Mouse (Mus musculus) hindbrain, embryonic 11.5 days (tissue): ENCODE measurements at regions not wholly inside any gene's neighbourhood (a gene's known extent, or its start where the extent isn't known, plus 50 kb on each side); places are given as distances from the start of the nearest gene placed in this dataset.
A peak's percentile ranks its signal among the peaks of the same experiment; 100 is the strongest.

Experiments
- ATAC-seq: fragments of 200-750 bp; cut with Nextera tagmentation; 2 replicates; pipeline ENCODE4 v1.8.0; 2017; ENCODE audit warnings: mild to moderate bottlenecking, moderate TSS enrichment, moderate library complexity; ENCODE audit not compliant: low FRiP score
- DNase-seq: peaks from one replicate; pipeline ENCODE4 v3.0.0-alpha.2; 2015; ENCODE audit warnings: low spot score
- H3K27ac ChIP-seq: fragments of 300-500 bp; sonication (generic); 2 replicates; pipeline ENCODE4 v1.5.1; 2014; ENCODE audit warnings: mild to moderate bottlenecking, low read depth, low read length
- H3K27me3 ChIP-seq: fragments of 300-500 bp; sonication (generic); 2 replicates; pipeline ENCODE4 v1.6.1; 2014; ENCODE audit warnings: mild to moderate bottlenecking, low read length, moderate library complexity, mixed read lengths; ENCODE audit not compliant: control insufficient read depth, insufficient read depth
- H3K36me3 ChIP-seq: fragments of 300-500 bp; sonication (generic); 2 replicates; pipeline ENCODE4 v1.6.1; 2014; ENCODE audit warnings: mild to moderate bottlenecking, low read length, moderate library complexity, mixed read lengths; ENCODE audit not compliant: control insufficient read depth, insufficient read depth
- H3K4me1 ChIP-seq: fragments of 300-500 bp; sonication (generic); replicated peaks from 2 replicates; pipeline ENCODE4 v1.6.1; 2014; ENCODE audit warnings: low read length, mixed read lengths; ENCODE audit not compliant: control insufficient read depth, insufficient read depth
- H3K4me2 ChIP-seq: fragments of 300-500 bp; sonication (generic); replicated peaks from 2 replicates; pipeline ENCODE4 v1.6.1; 2014; ENCODE audit warnings: mild to moderate bottlenecking, low read depth, low read length
- H3K4me3 ChIP-seq: fragments of 300-500 bp; sonication (generic); 2 replicates; pipeline ENCODE4 v1.5.1; 2014; ENCODE audit warnings: low read depth, low read length
- H3K9ac ChIP-seq: fragments of 300-500 bp; sonication (generic); 2 replicates; pipeline ENCODE4 v1.6.1; 2014; ENCODE audit warnings: low read depth, low read length
- H3K9me3 ChIP-seq: fragments of 300-500 bp; sonication (generic); 2 replicates; pipeline ENCODE4 v1.6.1; 2016; ENCODE audit warnings: low read length; ENCODE audit not compliant: control insufficient read depth
- WGBS: fragments of 180-500 bp; shearing (Covaris S2); extraction: QIAGEN DNeasy Blood & Tissue Kit; methylation state at CpG from one replicate; pipeline ENCODE4 v1.1.7; 2014; 5-methylcytosine and 5-hydroxymethylcytosine counted together

- Histone ChIP-seq H3K27me3 (no peaks in the 10 kb centered on the region), H3K4me1 (peaks cover 4% of the 10 kb centered on the region; the same call in 1 of the 2 replicates), H3K4me3 (no peak overlapping the region), H3K4me2 (no peak overlapping the region), H3K27ac (no peak overlapping the region), H3K9ac (no peak overlapping the region), H3K9me3 (no peaks in the 10 kb centered on the region), H3K36me3 (no peaks in the 10 kb centered on the region)
- ATAC-seq: no peak
- WGBS: 62% methylated on average over 13 of the region's 13 CpGs
- peak; percentile 23 for DNase-seq
Measured at GRCm38 (mm10) chr10:43718768-43719167, 140.7 kb downstream of the Cd24a start.

DNA sequence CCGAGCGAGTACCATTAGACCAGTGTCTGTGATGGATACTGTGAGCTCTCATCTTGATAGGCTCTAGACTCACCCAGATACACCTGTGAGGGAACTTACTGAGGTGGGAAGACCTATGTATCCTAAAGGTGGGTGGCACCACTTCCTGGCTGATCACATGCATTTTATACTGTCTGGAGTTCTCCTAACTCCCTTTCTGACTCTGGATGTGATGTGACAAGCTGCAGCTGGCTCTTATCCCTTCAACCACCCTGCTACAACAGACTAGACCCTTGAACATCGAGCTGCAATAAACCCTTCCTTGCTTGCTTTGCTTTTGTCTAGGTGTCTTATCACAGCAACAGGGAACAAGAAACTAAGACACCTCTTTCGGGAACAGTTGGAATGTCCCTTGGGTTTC, 143.3 kb downstream of the Cd24a start:
- no peak for ATAC-seq
- Histone ChIP-seq H3K36me3 (no peaks in the 10 kb centered on the region), H3K4me3 (no peak overlapping the region), H3K4me2 (no peak overlapping the region), H3K27me3 (no peaks in the 10 kb centered on the region), H3K27ac (no peak overlapping the region), H3K9ac (no peak overlapping the region), H3K9me3 (no peaks in the 10 kb centered on the region), H3K4me1 (peaks cover 4% of the 10 kb centered on the region; the same call in 1 of the 2 replicates)
- 82% methylated on average over 4 of the region's 4 CpGs for WGBS
- no peak for DNase-seq

DNA sequence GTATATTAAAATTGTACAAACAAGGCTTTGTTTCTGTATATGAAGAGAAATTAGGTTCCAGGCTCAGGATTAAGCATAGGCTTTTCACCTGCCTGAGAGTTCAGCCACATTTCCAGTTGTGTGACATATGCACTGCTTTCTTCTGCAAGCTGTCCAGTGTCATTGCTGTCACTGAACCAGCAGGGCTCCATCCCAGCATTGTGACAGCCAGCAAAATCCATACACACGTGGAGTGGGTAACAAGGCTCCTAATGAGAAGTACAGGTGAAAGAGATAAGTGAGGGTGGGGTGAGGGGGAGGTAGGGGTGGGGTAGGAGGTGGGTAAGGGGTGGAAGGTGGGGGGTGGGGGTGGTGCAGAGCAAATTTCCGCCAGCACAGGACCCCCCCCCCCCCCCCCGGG, 144.1 kb downstream of the Cd24a start:
- peak overlapping the region; percentile 45; the same call in 1 of the 2 replicates for H3K27ac ChIP-seq
- DNase-seq (no peak), ATAC-seq (peak; percentile 55; the same call in 1 of the 2 replicates)
- WGBS: 0% methylated on average over 3 of the region's 3 CpGs
- H3K4me1 ChIP-seq: peaks cover 4% of the 10 kb centered on the region; the same call in 1 of the 2 replicates
- no peaks in the 10 kb centered on the region for H3K27me3 ChIP-seq
- H3K4me3 ChIP-seq: peak overlapping the region; percentile 6; the same call in 1 of the 2 replicates
- no peak overlapping the region; the same call in 1 of the 2 replicates for H3K9ac ChIP-seq
- no peaks in the 10 kb centered on the region for H3K36me3 ChIP-seq
- no peaks in the 10 kb centered on the region for H3K9me3 ChIP-seq
- H3K4me2 ChIP-seq: peak overlapping the region; percentile 69

GRCm38 (mm10) chr10:43722711-43723614, 144.9 kb downstream of the Cd24a start:
- peak; percentile 76 for ATAC-seq
- Histone ChIP-seq H3K9ac (peak overlapping the region; percentile 45), H3K36me3 (no peaks in the 10 kb centered on the region), H3K4me1 (peaks cover 4% of the 10 kb centered on the region; the same call in 1 of the 2 replicates), H3K27ac (peak overlapping the region; percentile 45), H3K4me3 (peak overlapping the region; percentile 28), H3K9me3 (no peaks in the 10 kb centered on the region), H3K4me2 (peak overlapping the region; percentile 69), H3K27me3 (no peaks in the 10 kb centered on the region)
- peak; percentile 63 for DNase-seq
- WGBS: 5% methylated on average over 23 of the region's 23 CpGs

- WGBS: 2% methylated on average over 12 of the region's 12 CpGs
- Histone ChIP-seq H3K4me2 (peak overlapping the region; percentile 69), H3K9me3 (no peaks in the 10 kb centered on the region), H3K4me3 (peak overlapping the region; percentile 28), H3K4me1 (peaks cover 4% of the 10 kb centered on the region; the same call in 1 of the 2 replicates), H3K9ac (peak overlapping the region; percentile 45), H3K36me3 (no peaks in the 10 kb centered on the region), H3K27me3 (no peaks in the 10 kb centered on the region), H3K27ac (peak overlapping the region; percentile 45)
- no peak for ATAC-seq
- DNase-seq: no peak
Measured at GRCm38 (mm10) chr10:43723615-43723937, 145.5 kb downstream of the Cd24a start.

DNA sequence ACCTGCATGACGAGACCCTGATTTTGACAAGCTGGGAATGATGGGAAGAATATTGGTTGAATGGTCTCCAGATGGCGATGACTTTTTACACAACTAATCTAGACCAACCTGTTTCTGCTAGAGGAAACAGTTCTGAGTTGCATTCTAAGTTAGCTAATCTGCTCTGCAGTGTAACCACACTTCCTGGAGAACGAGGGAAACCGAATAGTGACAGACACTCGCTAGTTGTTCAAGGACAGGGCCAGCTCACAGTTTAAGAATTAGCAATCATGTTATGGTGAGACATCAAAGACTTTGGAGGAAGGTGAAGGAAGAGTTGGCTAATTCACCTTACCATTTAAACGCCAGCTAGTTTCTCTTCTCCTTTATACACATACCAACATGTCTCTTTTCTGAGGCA, 149.7 kb downstream of the Cd24a start:
- ATAC-seq: no peak

GRCm38 (mm10) chr10:43729184-43729583, 151.1 kb downstream of the Cd24a start:
- no peak for DNase-seq
- H3K4me3 ChIP-seq: no peak overlapping the region
- H3K4me1 ChIP-seq: no peaks in the 10 kb centered on the region
- H3K36me3 ChIP-seq: no peaks in the 10 kb centered on the region
- no peak overlapping the region for H3K9ac ChIP-seq
- H3K9me3 ChIP-seq: no peaks in the 10 kb centered on the region
- 67% methylated on average over 3 of the region's 3 CpGs for WGBS
- no peak overlapping the region for H3K4me2 ChIP-seq
- no peak for ATAC-seq
- H3K27me3 ChIP-seq: no peaks in the 10 kb centered on the region
- no peak overlapping the region for H3K27ac ChIP-seq

More for the DNA sequence above, 149.7 kb downstream of the Cd24a start:
- Histone ChIP-seq H3K9ac (no peak overlapping the region), H3K27me3 (no peaks in the 10 kb centered on the region), H3K4me3 (no peak overlapping the region), H3K27ac (no peak overlapping the region), H3K36me3 (no peaks in the 10 kb centered on the region), H3K9me3 (no peaks in the 10 kb centered on the region), H3K4me2 (no peak overlapping the region), H3K4me1 (no peaks in the 10 kb centered on the region; the same call in 1 of the 2 replicates)
- WGBS: 83% methylated on average over 6 of the region's 6 CpGs
- no peak for DNase-seq

DNA sequence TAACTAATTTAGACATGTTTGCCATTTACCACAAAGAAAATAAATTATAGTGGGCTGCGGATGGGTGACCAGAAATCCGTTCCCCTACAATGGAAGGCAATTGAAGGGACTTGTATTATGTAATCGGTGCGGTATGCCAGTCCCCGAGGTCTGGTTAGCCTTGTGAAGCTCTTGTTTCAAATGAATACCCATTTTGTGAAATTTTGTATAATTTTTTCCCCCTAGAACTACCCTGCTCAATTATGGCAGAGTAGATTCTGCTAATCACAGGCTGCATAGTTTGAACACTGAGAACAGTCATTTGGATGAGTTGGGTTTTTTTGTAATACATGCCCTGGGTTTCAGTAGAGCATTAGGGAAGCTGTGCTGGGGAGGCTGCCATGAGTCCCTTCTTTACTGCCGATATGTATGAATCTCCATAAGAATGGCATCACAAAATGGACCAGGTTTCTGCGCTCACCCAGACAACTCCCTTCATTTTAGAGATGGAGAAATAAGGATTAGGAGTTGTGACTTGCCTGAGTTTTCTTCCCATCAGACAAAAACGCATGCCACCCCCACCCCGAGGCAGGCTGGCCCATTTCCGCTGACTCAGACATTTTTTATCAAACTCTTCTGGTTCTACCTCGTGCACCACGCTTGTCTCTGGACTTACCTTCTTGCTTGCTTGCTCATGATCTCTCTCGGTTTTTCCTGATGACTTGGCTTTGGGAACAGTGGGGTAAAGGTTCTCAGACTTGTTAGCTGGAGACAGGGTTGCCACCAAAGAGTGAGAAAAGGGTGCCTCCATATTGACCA, 155.7 kb downstream of the Cd24a start:
- ATAC-seq (no peak), DNase-seq (no peak)
- no peak overlapping the region for H3K4me2 ChIP-seq
- H3K9ac ChIP-seq: no peak overlapping the region
- 85% methylated on average over 13 of the region's 13 CpGs for WGBS
- no peaks in the 10 kb centered on the region for H3K27me3 ChIP-seq
- H3K36me3 ChIP-seq: no peaks in the 10 kb centered on the region
- H3K4me3 ChIP-seq: no peak overlapping the region
- no peaks in the 10 kb centered on the region for H3K9me3 ChIP-seq
- H3K27ac ChIP-seq: no peak overlapping the region
- no peaks in the 10 kb centered on the region for H3K4me1 ChIP-seq
